Mouse (Mus musculus) midbrain, embryonic 13.5 days (tissue): ENCODE measurements around the gene Gm17359. TPM values are rescaled to one million over a fixed set of nuclear protein-coding genes. Genes with fewer than 3 reads are reported as not detected.
"Not testable (repeated sequence)": the region's sequence is repeated elsewhere in the genome, so short reads cannot be mapped to it uniquely, and the experiment has no call there.

ENCODE experiments used
- ATAC-seq: fragments of 200-750 bp; cut with Nextera tagmentation; 2 replicates; pipeline ENCODE4 v1.8.0; 2017; ENCODE audit warnings: mild to moderate bottlenecking, moderate TSS enrichment, moderate library complexity
- H3K27ac ChIP-seq: fragments of 300-500 bp; sonication (generic); 2 replicates; pipeline ENCODE4 v1.5.1; 2015; ENCODE audit warnings: inconsistent platforms, mild to moderate bottlenecking, moderate library complexity
- H3K27me3 ChIP-seq: fragments of 300-500 bp; sonication (generic); 2 replicates; pipeline ENCODE4 v1.6.1; 2015; ENCODE audit warnings: mild to moderate bottlenecking, inconsistent platforms
- H3K36me3 ChIP-seq: fragments of 300-500 bp; sonication (generic); 2 replicates; pipeline ENCODE4 v1.6.1; 2015; ENCODE audit warnings: mild to moderate bottlenecking, inconsistent platforms
- H3K4me1 ChIP-seq: fragments of 300-500 bp; sonication (generic); replicated peaks from 2 replicates; pipeline ENCODE4 v1.6.1; 2015; ENCODE audit warnings: inconsistent platforms
- H3K4me2 ChIP-seq: fragments of 300-500 bp; sonication (generic); replicated peaks from 2 replicates; pipeline ENCODE4 v1.6.1; 2015; ENCODE audit warnings: moderate library complexity, mild to moderate bottlenecking, inconsistent platforms
- H3K4me3 ChIP-seq: fragments of 300-500 bp; sonication (generic); replicated peaks from 2 replicates; pipeline ENCODE4 v1.5.1; 2015; ENCODE audit warnings: mild to moderate bottlenecking, inconsistent platforms
- H3K9ac ChIP-seq: fragments of 300-500 bp; sonication (generic); replicated peaks from 2 replicates; pipeline ENCODE4 v1.6.1; 2015; ENCODE audit warnings: mild to moderate bottlenecking, inconsistent platforms
- H3K9me3 ChIP-seq: fragments of 300-500 bp; sonication (generic); 2 replicates; pipeline ENCODE4 v1.6.1; 2016; ENCODE audit warnings: mild to moderate bottlenecking, inconsistent platforms
- WGBS: fragments of 180-500 bp; shearing (Covaris S2); methylation state at CpG from one replicate; pipeline ENCODE4 v1.1.7; 2015; 5-methylcytosine and 5-hydroxymethylcytosine counted together
- polyA plus RNA-seq: library from polyadenylated mRNA; unstranded; fragments of >200 nt; fragmentation: Nextera tagmentation; extraction: Ambion mirVana; gene quantifications from 2 replicates; pipeline ENCODE4 v1.2.1, GENCODE M21; 2015

Gene Gm17359
- polyA plus RNA-seq, 1 experiment from 2014 or later: not detected

DNA sequence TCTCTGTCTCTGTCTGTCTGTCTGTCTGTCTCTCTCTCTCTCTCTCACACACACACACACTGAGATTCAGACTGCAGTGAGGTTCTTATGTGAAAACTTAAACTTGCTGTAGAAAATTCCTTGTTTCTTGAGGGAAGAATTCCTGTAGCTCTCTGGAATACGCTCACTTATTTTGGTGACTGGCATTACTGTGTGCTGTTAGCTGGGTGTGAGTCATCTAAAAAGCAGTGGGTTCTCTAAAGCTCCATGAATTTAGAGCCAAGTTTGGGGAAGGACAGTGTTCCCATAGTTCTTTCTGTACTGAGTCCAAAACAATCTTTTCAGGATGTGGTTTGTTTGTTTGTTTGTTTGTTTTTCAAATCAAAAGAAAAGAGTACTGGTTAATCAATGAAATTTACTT is 89.0 kb downstream of the Gm17359 start:
- Histone ChIP-seq H3K27ac (no peak overlapping the region), H3K9me3 (no peaks in the 10 kb centered on the region), H3K4me1 (no peaks in the 10 kb centered on the region), H3K4me3 (no peak overlapping the region), H3K36me3 (no peaks in the 10 kb centered on the region), H3K27me3 (no peaks in the 10 kb centered on the region), H3K9ac (no peak overlapping the region), H3K4me2 (no peak overlapping the region)
- WGBS: 95% methylated on average over 1 of the region's 1 CpGs
- no peak for ATAC-seq

DNA sequence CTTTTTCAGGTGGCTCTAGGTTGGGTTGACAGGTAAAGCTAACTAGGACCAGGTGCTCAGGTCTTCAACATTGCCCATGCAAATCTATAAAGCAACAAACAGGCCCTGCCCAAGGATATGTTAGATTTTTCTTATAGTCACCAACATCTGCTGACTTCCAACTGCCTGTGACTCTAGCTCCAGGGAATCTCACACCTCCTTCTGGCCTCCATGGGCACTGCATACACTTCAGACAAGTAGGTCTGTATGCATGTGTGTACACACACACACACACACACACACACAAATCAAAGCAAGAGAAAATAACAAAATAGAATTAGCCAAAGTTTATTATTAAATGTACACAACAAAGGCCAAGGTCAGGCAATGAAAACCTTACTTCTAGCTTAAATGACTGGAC is 97.1 kb downstream of the Gm17359 start:
- Histone ChIP-seq H3K9ac (no peak overlapping the region), H3K27me3 (no peaks in the 10 kb centered on the region; the same call in 1 of the 2 replicates), H3K9me3 (no peaks in the 10 kb centered on the region), H3K4me3 (no peak overlapping the region), H3K27ac (no peak overlapping the region), H3K36me3 (no peaks in the 10 kb centered on the region), H3K4me2 (no peak overlapping the region), H3K4me1 (no peaks in the 10 kb centered on the region)
- ATAC-seq: no peak

DNA sequence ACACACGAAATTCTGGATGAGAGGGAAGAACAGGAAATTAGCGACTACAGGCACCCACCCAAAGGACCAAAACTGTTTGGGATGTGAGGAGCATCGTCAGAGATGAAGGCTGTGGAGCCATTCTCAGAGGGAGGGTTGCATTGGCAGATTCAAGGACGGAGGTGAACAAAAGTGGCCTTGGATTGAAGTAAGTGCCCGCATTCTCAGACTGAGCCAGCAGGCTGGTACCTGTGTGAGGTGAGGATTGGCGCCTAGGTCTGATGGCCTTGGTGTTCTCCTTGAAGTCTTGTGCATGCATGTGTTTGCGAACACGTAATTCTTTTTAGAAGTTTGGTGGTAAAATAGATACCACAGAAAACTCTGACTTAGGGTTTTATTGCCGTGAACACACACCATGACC is 98.0 kb downstream of the Gm17359 start:
- ATAC-seq: no peak
- Histone ChIP-seq H3K4me2 (no peak overlapping the region), H3K27me3 (no peaks in the 10 kb centered on the region; the same call in 1 of the 2 replicates), H3K27ac (no peak overlapping the region), H3K4me1 (no peaks in the 10 kb centered on the region), H3K4me3 (no peak overlapping the region), H3K9me3 (no peaks in the 10 kb centered on the region), H3K9ac (no peak overlapping the region), H3K36me3 (no peaks in the 10 kb centered on the region)
- 76% methylated on average over 9 of the region's 9 CpGs for WGBS

DNA sequence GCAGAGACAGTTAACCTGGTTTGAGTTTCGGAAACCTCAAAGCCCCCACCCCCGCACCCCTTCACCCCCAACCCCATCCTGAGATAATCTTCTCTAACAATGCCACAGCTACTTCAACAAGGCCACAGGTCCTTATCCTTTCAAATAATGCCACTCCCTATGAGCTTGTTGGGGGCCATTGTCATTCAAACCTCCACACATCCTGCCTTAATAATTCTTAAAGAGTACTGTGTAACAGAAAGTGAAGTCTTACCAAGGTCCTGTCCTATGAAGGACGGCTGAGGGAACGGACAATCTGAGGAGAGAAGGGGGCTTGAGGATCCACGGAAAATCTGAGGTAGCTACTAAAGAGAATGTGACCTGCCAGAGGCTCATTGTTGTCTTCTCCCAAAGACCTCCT is 98.5 kb downstream of the Gm17359 start:
- Histone ChIP-seq H3K4me1 (no peaks in the 10 kb centered on the region), H3K27me3 (no peaks in the 10 kb centered on the region; the same call in 1 of the 2 replicates)

GRCm38 (mm10) chr3:79436186-79436585 is 99.7 kb downstream of the Gm17359 start:
- Histone ChIP-seq H3K4me3 (no peak overlapping the region), H3K9ac (no peak overlapping the region), H3K4me1 (no peaks in the 10 kb centered on the region; the same call in 1 of the 2 replicates), H3K4me2 (no peak overlapping the region), H3K9me3 (no peaks in the 10 kb centered on the region), H3K27me3 (no peaks in the 10 kb centered on the region; the same call in 1 of the 2 replicates), H3K27ac (no peak overlapping the region), H3K36me3 (no peaks in the 10 kb centered on the region)
- ATAC-seq: no peak
- WGBS: 95% methylated on average over 7 of the region's 7 CpGs

More for the DNA sequence above, 98.5 kb downstream of the Gm17359 start:
- Histone ChIP-seq H3K9ac (no peak overlapping the region), H3K4me3 (no peak overlapping the region), H3K36me3 (no peaks in the 10 kb centered on the region), H3K27ac (no peak overlapping the region), H3K4me2 (no peak overlapping the region), H3K9me3 (no peaks in the 10 kb centered on the region)
- 19% methylated on average over 5 of the region's 5 CpGs for WGBS
- ATAC-seq: no peak

- no peak overlapping the region for H3K4me3 ChIP-seq
- H3K4me1 ChIP-seq: no peaks in the 10 kb centered on the region; the same call in 1 of the 2 replicates
- H3K9me3 ChIP-seq: no peaks in the 10 kb centered on the region
- no peaks in the 10 kb centered on the region for H3K36me3 ChIP-seq
- no peak overlapping the region for H3K27ac ChIP-seq
- WGBS: 98% methylated on average over 3 of the region's 3 CpGs
- no peak overlapping the region for H3K9ac ChIP-seq
- no peak for ATAC-seq
- H3K27me3 ChIP-seq: no peaks in the 10 kb centered on the region; the same call in 1 of the 2 replicates
- H3K4me2 ChIP-seq: no peak overlapping the region
These were observed 101.8 kb downstream of the Gm17359 start for GRCm38 (mm10) chr3:79438276-79438675.

- Histone ChIP-seq H3K4me1 (no peaks in the 10 kb centered on the region; the same call in 1 of the 2 replicates), H3K9me3 (no peaks in the 10 kb centered on the region), H3K9ac (no peak overlapping the region), H3K4me3 (no peak overlapping the region), H3K36me3 (no peaks in the 10 kb centered on the region), H3K27ac (peak overlapping the region; percentile 3; the same call in 1 of the 2 replicates), H3K27me3 (no peaks in the 10 kb centered on the region), H3K4me2 (no peak overlapping the region)
- 0 out of 2 replicates have a peak, but pooled peaks have one; percentile 62 for ATAC-seq
- 71% methylated on average over 12 of the region's 12 CpGs for WGBS
These were observed 104.6 kb downstream of the Gm17359 start for GRCm38 (mm10) chr3:79440976-79441491.

DNA sequence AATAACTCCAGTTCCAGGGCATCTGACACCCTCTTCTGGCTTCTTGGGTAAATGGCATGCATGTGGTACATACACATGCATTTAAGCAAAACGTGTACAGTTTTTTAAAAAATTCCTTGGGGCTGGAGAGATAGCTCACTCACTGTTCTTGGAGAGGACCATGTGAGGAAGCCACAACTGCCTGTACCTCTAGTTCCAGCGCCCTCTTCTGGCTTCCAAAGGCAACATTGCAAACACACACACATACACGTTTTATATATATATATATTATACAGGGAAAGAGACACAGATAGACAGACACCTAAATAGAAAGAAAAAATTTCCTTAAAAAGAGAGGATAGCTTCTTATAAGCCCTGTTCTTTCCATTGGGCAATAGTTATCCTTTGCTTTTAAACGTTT is 107.4 kb downstream of the Gm17359 start:
- Histone ChIP-seq H3K4me2 (no peak overlapping the region), H3K27ac (no peak overlapping the region), H3K36me3 (no peaks in the 10 kb centered on the region), H3K9me3 (no peaks in the 10 kb centered on the region), H3K4me3 (no peak overlapping the region), H3K9ac (no peak overlapping the region), H3K4me1 (no peaks in the 10 kb centered on the region; the same call in 1 of the 2 replicates), H3K27me3 (no peaks in the 10 kb centered on the region)
- WGBS: 66% methylated on average over 4 of the region's 4 CpGs
- ATAC-seq: no peak

- no peak overlapping the region for H3K4me3 ChIP-seq
- H3K27ac ChIP-seq: no peak overlapping the region
- no peak for ATAC-seq
- H3K4me1 ChIP-seq: no peaks in the 10 kb centered on the region; the same call in 1 of the 2 replicates
- H3K36me3 ChIP-seq: no peaks in the 10 kb centered on the region
- no peak overlapping the region for H3K4me2 ChIP-seq
- H3K9ac ChIP-seq: no peak overlapping the region
- 80% methylated on average over 8 of the region's 8 CpGs for WGBS
- no peaks in the 10 kb centered on the region for H3K9me3 ChIP-seq
- H3K27me3 ChIP-seq: no peaks in the 10 kb centered on the region
These were observed 108.6 kb downstream of the Gm17359 start for GRCm38 (mm10) chr3:79445041-79445440.

- no peaks in the 10 kb centered on the region for H3K27me3 ChIP-seq
- no peaks in the 10 kb centered on the region for H3K36me3 ChIP-seq
- no peaks in the 10 kb centered on the region; the same call in 1 of the 2 replicates for H3K4me1 ChIP-seq
- H3K4me2 ChIP-seq: no peak overlapping the region
- H3K4me3 ChIP-seq: no peak overlapping the region
- no peak overlapping the region for H3K27ac ChIP-seq
- no peak for ATAC-seq
- H3K9ac ChIP-seq: no peak overlapping the region
- WGBS: 90% methylated on average over 4 of the region's 4 CpGs
- H3K9me3 ChIP-seq: no peaks in the 10 kb centered on the region
These were observed 109.7 kb downstream of the Gm17359 start for GRCm38 (mm10) chr3:79446124-79446523.

GRCm38 (mm10) chr3:79446648-79447047 is 110.2 kb downstream of the Gm17359 start:
- not testable (repeated sequence) for H3K9ac ChIP-seq, H3K4me2 ChIP-seq, H3K27ac ChIP-seq, H3K9me3 ChIP-seq, H3K4me3 ChIP-seq, H3K4me1 ChIP-seq, H3K36me3 ChIP-seq, ATAC-seq, H3K27me3 ChIP-seq
- WGBS: 92% methylated on average over 3 of the region's 3 CpGs

- Histone ChIP-seq H3K27me3 (no peaks in the 10 kb centered on the region), H3K9me3 (no peaks in the 10 kb centered on the region), H3K4me1 (peaks cover 11% of the 10 kb centered on the region), H3K36me3 (no peaks in the 10 kb centered on the region), H3K9ac (no peak overlapping the region), H3K27ac (no peak overlapping the region), H3K4me2 (no peak overlapping the region), H3K4me3 (no peak overlapping the region)
- 92% methylated on average over 5 of the region's 5 CpGs for WGBS
- no peak for ATAC-seq
These were observed 112.0 kb downstream of the Gm17359 start for GRCm38 (mm10) chr3:79448421-79448820.

GRCm38 (mm10) chr3:79449361-79449760 is 112.9 kb downstream of the Gm17359 start:
- WGBS: 83% methylated on average over 7 of the region's 7 CpGs
- no peaks in the 10 kb centered on the region for H3K36me3 ChIP-seq
- H3K4me2 ChIP-seq: no peak overlapping the region
- 0 out of 2 replicates have a peak, but pooled peaks cover under 1% of the 10 kb centered on the region for H3K27me3 ChIP-seq
- no peak overlapping the region for H3K27ac ChIP-seq
- ATAC-seq: no peak
- H3K9me3 ChIP-seq: no peaks in the 10 kb centered on the region
- no peak overlapping the region for H3K9ac ChIP-seq
- H3K4me1 ChIP-seq: peaks cover 11% of the 10 kb centered on the region
- no peak overlapping the region for H3K4me3 ChIP-seq
